Mouse (Mus musculus) CH12.LX (cell line): Measurements from ENCODE around the gene Col4a1. TPM values are rescaled to one million over a fixed set of nuclear protein-coding genes. Genes with fewer than 3 reads are reported as not detected.

Source experiments
- DNase-seq: peaks from one replicate; pipeline ENCODE4 v3.0.0-alpha.2; 2013; ENCODE audit errors: extremely low read depth
- H3K27ac ChIP-seq: 2 replicates; pipeline ENCODE4 v1.5.1; 2012; ENCODE audit warnings: low read depth, mild to moderate bottlenecking, control low read depth, moderate library complexity; ENCODE audit not compliant: insufficient read depth
- H3K27me3 ChIP-seq: replicated peaks from 2 replicates; pipeline ENCODE3; 2012; ENCODE audit warnings: inconsistent platforms
- H3K36me3 ChIP-seq, 2 experiments: replicated peaks in 1 of 2; 2 replicates each; pipeline versions ENCODE3 to v1.6.1; 2012; ENCODE audit warnings: inconsistent platforms in 1 of 2, low read length in 1 of 2, mild to moderate bottlenecking in 1 of 2, mixed read lengths in 1 of 2, moderate library complexity in 1 of 2; ENCODE audit not compliant: control insufficient read depth in 1 of 2, insufficient read depth in 1 of 2
- H3K4me1 ChIP-seq, 2 experiments: 2 replicates each; pipeline ENCODE4 v1.6.1; 2012; ENCODE audit warnings: inconsistent platforms in 1 of 2, moderate library complexity in 1 of 2; ENCODE audit not compliant: insufficient read depth in 2 of 2, control insufficient read depth in 1 of 2
- H3K4me2 ChIP-seq: 2 replicates; pipeline ENCODE4 v1.6.1; 2012; ENCODE audit warnings: low read depth, mild to moderate bottlenecking, control low read depth; ENCODE audit not compliant: poor library complexity, insufficient read depth, severe bottlenecking
- H3K4me3 ChIP-seq, 3 experiments: fragments of 150-350 bp in 1 of 3; sonication (generic) in 1 of 3; replicated peaks in 1 of 3; 2 replicates each; pipeline versions ENCODE3 to v1.5.1; 2011 to 2012; ENCODE audit warnings: low read depth in 2 of 3, low read length in 2 of 3, mild to moderate bottlenecking in 2 of 3, moderate library complexity in 2 of 3, control low read depth in 1 of 3, improper control_type of control experiment in 1 of 3, inconsistent platforms in 1 of 3, mixed read lengths in 1 of 3; ENCODE audit not compliant: poor library complexity in 1 of 3
- H3K79me2 ChIP-seq: replicated peaks from 2 replicates; pipeline ENCODE4 v1.6.1; 2012; ENCODE audit warnings: mild to moderate bottlenecking, moderate library complexity; ENCODE audit not compliant: control insufficient read depth, poor library complexity, insufficient read depth, severe bottlenecking; ENCODE audit errors: extremely low read depth
- H3K9ac ChIP-seq: 2 replicates; pipeline ENCODE4 v1.6.1; 2012; ENCODE audit warnings: low read depth, mild to moderate bottlenecking, control low read depth, moderate library complexity; ENCODE audit not compliant: insufficient read depth
- H3K9me3 ChIP-seq: replicated peaks from 2 replicates; pipeline ENCODE3; 2012; ENCODE audit warnings: low read length, inconsistent platforms, mixed read lengths
- BHLHE40 ChIP-seq: IDR thresholded peaks from 2 replicates; pipeline ENCODE4 v1.6.1; 2011; ENCODE audit warnings: mild to moderate bottlenecking, low read depth, low read length, improper control_type of control experiment
- CHD1 ChIP-seq: IDR thresholded peaks from 2 replicates; pipeline ENCODE4 v1.6.1; 2012; ENCODE audit warnings: low read depth, low read length, improper control_type of control experiment, inconsistent platforms
- CHD2 ChIP-seq: IDR thresholded peaks from 2 replicates; pipeline ENCODE4 v1.6.1; 2011; ENCODE audit warnings: low read length, improper control_type of control experiment
- CTCF ChIP-seq, 2 experiments: IDR thresholded peaks in 1 of 2; conservative IDR thresholded peaks in 1 of 2; 2 replicates each; pipeline ENCODE4 v1.5.1; 2011 to 2012; ENCODE audit warnings: low read depth in 2 of 2, low read length in 2 of 2, improper control_type of control experiment in 1 of 2, inconsistent platforms in 1 of 2, mild to moderate bottlenecking in 1 of 2, moderate library complexity in 1 of 2
- ELF1 ChIP-seq: IDR thresholded peaks from 2 replicates; pipeline ENCODE4 v1.6.1; 2014; ENCODE audit warnings: low read depth, mild to moderate bottlenecking, inconsistent platforms, low read length, improper control_type of control experiment
- EP300 ChIP-seq: IDR thresholded peaks from 2 replicates; pipeline ENCODE4 v1.6.1; 2011; ENCODE audit warnings: low read length, improper control_type of control experiment
- ETS1 ChIP-seq: conservative IDR thresholded peaks from 2 replicates; pipeline ENCODE4 v1.6.1; 2012; ENCODE audit warnings: low read depth, mild to moderate bottlenecking, inconsistent platforms, low read length, improper control_type of control experiment, moderate library complexity
- GABPA ChIP-seq: IDR thresholded peaks from 2 replicates; pipeline ENCODE4 v1.6.1; 2012; ENCODE audit warnings: low read depth, low read length, improper control_type of control experiment, inconsistent platforms; ENCODE audit not compliant: insufficient replicate concordance
- HCFC1 ChIP-seq: IDR thresholded peaks from 2 replicates; pipeline ENCODE4 v1.6.1; 2012; ENCODE audit warnings: low read depth, mild to moderate bottlenecking, inconsistent platforms, low read length, improper control_type of control experiment
- IRF4 ChIP-seq: IDR thresholded peaks from 2 replicates; pipeline ENCODE4 v1.6.1; 2014; ENCODE audit warnings: low read depth, mild to moderate bottlenecking, inconsistent platforms, low read length, improper control_type of control experiment
- JUND ChIP-seq: conservative IDR thresholded peaks from 2 replicates; pipeline ENCODE4 v1.6.1; 2011; ENCODE audit warnings: low read depth, low read length, improper control_type of control experiment
- KAT2A ChIP-seq: IDR thresholded peaks from 2 replicates; pipeline ENCODE4 v1.6.1; 2012; ENCODE audit warnings: low read length, improper control_type of control experiment, inconsistent platforms; ENCODE audit not compliant: insufficient replicate concordance
- MAFK ChIP-seq: IDR thresholded peaks from 2 replicates; pipeline ENCODE4 v1.6.1; 2011; ENCODE audit warnings: low read length, improper control_type of control experiment; ENCODE audit not compliant: insufficient replicate concordance
- MAX ChIP-seq: IDR thresholded peaks from 2 replicates; pipeline ENCODE4 v1.6.1; 2011; ENCODE audit warnings: low read length, improper control_type of control experiment
- MAZ ChIP-seq: IDR thresholded peaks from 2 replicates; pipeline ENCODE4 v1.6.1; 2012; ENCODE audit warnings: low read depth, mild to moderate bottlenecking, inconsistent platforms, low read length, improper control_type of control experiment, moderate library complexity
- MEF2A ChIP-seq: IDR thresholded peaks from 2 replicates; pipeline ENCODE4 v1.6.1; 2014; ENCODE audit warnings: low read depth, mild to moderate bottlenecking, inconsistent platforms, low read length, improper control_type of control experiment, borderline replicate concordance
- MXI1 ChIP-seq: IDR thresholded peaks from 2 replicates; pipeline ENCODE4 v1.6.1; 2011; ENCODE audit warnings: mild to moderate bottlenecking, low read depth, low read length, improper control_type of control experiment
- NELFE ChIP-seq: IDR thresholded peaks from 2 replicates; pipeline ENCODE4 v1.6.1; 2011; ENCODE audit warnings: low read depth, low read length, improper control_type of control experiment
- NRF1 ChIP-seq: IDR thresholded peaks from 2 replicates; pipeline ENCODE4 v1.6.1; 2014; ENCODE audit warnings: low read depth, mild to moderate bottlenecking, inconsistent platforms, low read length, improper control_type of control experiment, moderate library complexity
- PAX5 ChIP-seq: IDR thresholded peaks from 2 replicates; pipeline ENCODE4 v1.6.1; 2012; ENCODE audit warnings: low read length, inconsistent platforms, mixed read lengths
- POLR2A ChIP-seq: IDR thresholded peaks from 2 replicates; pipeline ENCODE4 v1.6.1; 2011; ENCODE audit warnings: low read depth, mild to moderate bottlenecking, improper control_type of control experiment, low read length
- POLR2AphosphoS2 ChIP-seq: IDR thresholded peaks from 2 replicates; pipeline ENCODE4 v1.6.1; 2011; ENCODE audit warnings: low read depth, low read length, improper control_type of control experiment
- RCOR1 ChIP-seq: conservative IDR thresholded peaks from 2 replicates; pipeline ENCODE4 v1.6.1; 2012; ENCODE audit warnings: low read depth, mild to moderate bottlenecking, inconsistent platforms, low read length, improper control_type of control experiment
- SIN3A ChIP-seq: IDR thresholded peaks from 2 replicates; pipeline ENCODE4 v1.6.1; 2012; ENCODE audit warnings: low read length, improper control_type of control experiment, inconsistent platforms
- SMC3 ChIP-seq: IDR thresholded peaks from 2 replicates; pipeline ENCODE4 v1.6.1; 2011; ENCODE audit warnings: low read depth, low read length, improper control_type of control experiment
- TBP ChIP-seq: conservative IDR thresholded peaks from 2 replicates; pipeline ENCODE4 v1.6.1; 2011; ENCODE audit warnings: low read depth, low read length, improper control_type of control experiment
- UBTF ChIP-seq: IDR thresholded peaks from 2 replicates; pipeline ENCODE4 v1.6.1; 2012; ENCODE audit warnings: low read depth, mild to moderate bottlenecking, inconsistent platforms, low read length, improper control_type of control experiment, moderate library complexity
- USF1 ChIP-seq: IDR thresholded peaks from 2 replicates; pipeline ENCODE4 v1.6.1; 2014; ENCODE audit warnings: low read depth, mild to moderate bottlenecking, inconsistent platforms, low read length, improper control_type of control experiment
- ZC3H11A ChIP-seq: IDR thresholded peaks from 2 replicates; pipeline ENCODE4 v1.6.1; 2012; ENCODE audit warnings: low read depth, mild to moderate bottlenecking, inconsistent platforms, low read length, improper control_type of control experiment
- ZKSCAN1 ChIP-seq: IDR thresholded peaks from 2 replicates; pipeline ENCODE4 v1.6.1; 2012; ENCODE audit warnings: low read depth, inconsistent platforms, low read length, improper control_type of control experiment, borderline replicate concordance
- ZMIZ1 ChIP-seq: IDR thresholded peaks from 2 replicates; pipeline ENCODE4 v1.6.1; 2012; ENCODE audit warnings: low read depth, mild to moderate bottlenecking, inconsistent platforms, low read length, improper control_type of control experiment
- ZNF384 ChIP-seq: IDR thresholded peaks from 2 replicates; pipeline ENCODE4 v1.6.1; 2012; ENCODE audit warnings: low read depth, low read length, improper control_type of control experiment, inconsistent platforms
- dilution Hi-C: fragments of 300-500 bp; cut with MboI; formaldehyde crosslinking; loops from 2 replicates; pipeline ENCODE4 v1.14.3; 2020; ENCODE audit warnings: low sequenced_read_pairs; ENCODE audit not compliant: extremely low pct_unique_long_range_greater_than_20kb, extremely low pct_ligation_motif_present
- in situ Hi-C: fragments of 300-500 bp; cut with MboI; formaldehyde crosslinking; loops from 3 replicates; pipeline ENCODE4 v1.14.3; 2019; ENCODE audit warnings: low sequenced_read_pairs, low pct_ligation_motif_present, low pct_unique_long_range_greater_than_20kb, mixed read lengths
- polyA plus RNA-seq: library from polyadenylated mRNA; unstranded; fragments of >175 nt; gene quantifications from 2 replicates; pipeline ENCODE4 v1.2.1, GENCODE M21; 2012; ENCODE audit warnings: low read depth; ENCODE audit not compliant: insufficient read length
- total RNA-seq, 2 experiments: library from RNA; depleted of rRNA; stranded (reverse); fragments of 300-350 nt in 1 of 2; fragments of >200 nt in 1 of 2; gene quantifications; 2 replicates each; pipeline ENCODE4 v1.2.3; 2012 to 2014

The Col4a1 gene
- total and polyA plus RNA-seq, 3 experiments: 0.04 to 0.27 (median 0.13) TPM

DNA sequence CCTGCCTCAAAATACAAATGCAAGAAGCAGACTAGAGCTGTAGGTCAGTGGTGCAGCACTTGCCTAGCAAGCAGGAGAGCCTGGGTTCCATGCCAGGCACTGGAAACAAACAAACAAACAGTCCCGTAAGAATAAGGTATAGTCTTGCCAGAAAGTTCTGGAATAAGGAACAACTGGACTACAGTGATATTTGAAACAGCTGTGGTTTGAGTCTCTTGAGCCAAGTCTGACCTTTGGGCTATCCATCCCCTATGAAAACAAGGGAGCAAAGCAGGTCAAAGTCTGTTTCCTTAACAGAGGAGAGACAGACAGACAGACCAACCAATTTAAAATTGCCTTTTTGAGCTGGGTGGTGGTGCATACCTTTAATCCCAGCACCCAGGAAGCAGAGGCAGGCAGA is 11.1 kb upstream of the Col4a1 start:
- no peaks in the 10 kb centered on the region for H3K79me2 ChIP-seq
- no peak overlapping the region for H3K4me3 ChIP-seq
- H3K9ac ChIP-seq: no peak overlapping the region
- peaks cover 6% of the 10 kb centered on the region for H3K27me3 ChIP-seq
- H3K36me3 ChIP-seq: no peaks in the 10 kb centered on the region
- DNase-seq: no peak
- in situ Hi-C loops (no loop called here), dilution Hi-C loops (no loop called here)
- no peak overlapping the region for H3K4me2 ChIP-seq
- TF ChIP-seq MAX: no peak
- no peak for TF ChIP-seq CTCF (conservative IDR thresholded peaks at IDR 0.05 in 1 of 2, IDR thresholded peaks at IDR 0.05 in 1 of 2; ENCODE audit: low read depth in 2 of 2, low read length in 2 of 2)
- H3K27ac ChIP-seq: no peak overlapping the region
- H3K9me3 ChIP-seq: peaks cover 5% of the 10 kb centered on the region
- peaks cover 9 to 24% of the 10 kb centered on the region in 2 experiments for H3K4me1 ChIP-seq

DNA sequence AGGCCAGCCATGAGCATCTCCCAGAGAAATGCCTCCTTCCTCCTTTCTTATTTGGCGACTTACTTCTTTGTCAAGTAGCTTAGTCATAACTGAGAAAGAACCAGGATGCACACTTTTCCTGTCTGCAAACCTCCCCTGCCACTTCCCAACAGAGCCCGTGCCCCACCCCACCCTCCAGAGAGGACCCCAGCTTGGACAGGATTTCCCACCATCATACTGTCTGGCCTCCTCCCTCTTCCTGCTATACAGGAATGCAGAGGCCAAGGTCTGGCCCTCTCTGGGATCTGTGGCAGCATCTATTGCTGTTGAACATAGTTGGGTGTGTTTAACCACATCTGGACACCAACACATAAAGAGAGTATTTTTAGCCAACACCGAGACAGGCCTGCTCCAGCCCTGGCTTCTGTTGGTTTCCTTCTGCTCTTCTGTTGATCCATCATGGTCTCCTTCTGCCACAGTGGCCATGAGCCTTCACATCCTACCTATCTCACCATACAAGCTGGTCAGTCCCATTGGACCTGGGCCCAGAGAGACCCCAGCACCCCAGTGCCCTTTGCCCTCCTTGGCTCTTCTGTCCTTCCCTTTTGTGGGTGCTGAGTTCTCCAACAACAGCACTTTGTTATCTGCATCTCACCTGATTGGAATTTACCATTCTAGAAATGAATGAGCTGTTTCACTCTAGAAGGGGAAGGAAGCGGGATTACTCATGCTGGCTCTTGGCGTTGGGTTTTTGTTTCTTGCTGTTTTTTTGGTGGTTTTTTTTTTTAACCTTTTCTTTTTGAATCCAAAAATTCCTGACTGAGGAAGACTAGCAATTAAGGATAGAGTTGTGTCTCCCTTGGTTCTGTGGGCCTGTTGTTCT is 10.3 kb upstream of the Col4a1 start:
- Histone ChIP-seq H3K27ac (no peak overlapping the region), H3K27me3 (peaks cover 4% of the 10 kb centered on the region), H3K9me3 (peaks cover 3% of the 10 kb centered on the region), H3K4me2 (no peak overlapping the region), H3K4me1 (peaks cover 9 to 24% of the 10 kb centered on the region in 2 experiments), H3K36me3 (no peaks in the 10 kb centered on the region), H3K79me2 (no peaks in the 10 kb centered on the region), H3K9ac (no peak overlapping the region), H3K4me3 (no peak overlapping the region)
- in situ Hi-C loops: no loop called here
- peak; percentile 62 for DNase-seq
- dilution Hi-C loops: no loop called here
- TF ChIP-seq ZKSCAN1 (no peak), EP300 (peak; percentile 91), POLR2AphosphoS2 (no peak), UBTF (no peak), TBP (no peak), ZC3H11A (no peak), NRF1 (no peak), CHD1 (no peak), PAX5 (no peak), MXI1 (no peak), USF1 (no peak), MAX (no peak), SIN3A (no peak), RCOR1 (peak; percentile 43; the same call in 1 of the 2 replicates), ZNF384 (peak; percentile 87), MAZ (no peak), MAFK (0 out of 2 replicates have a peak, but pooled peaks have one; percentile 31), CHD2 (peak; percentile 14; the same call in 1 of the 2 replicates), HCFC1 (no peak), MEF2A (0 out of 2 replicates have a peak, but pooled peaks have one; percentile 24), KAT2A (no peak), ZMIZ1 (no peak), SMC3 (no peak), ELF1 (no peak), BHLHE40 (peak; percentile 90), CTCF (conservative IDR thresholded peaks at IDR 0.05 in 1 of 2, IDR thresholded peaks at IDR 0.05 in 1 of 2; ENCODE audit: low read depth in 2 of 2, low read length in 2 of 2) (no peak), POLR2A (no peak), IRF4 (peak; percentile 76), GABPA (no peak), ETS1 (peak; percentile 77), JUND (peak; percentile 69), NELFE (no peak)
